Comparison of ENCODE assay signal across 37 mouse cellular contexts in the genomic region with DNA sequence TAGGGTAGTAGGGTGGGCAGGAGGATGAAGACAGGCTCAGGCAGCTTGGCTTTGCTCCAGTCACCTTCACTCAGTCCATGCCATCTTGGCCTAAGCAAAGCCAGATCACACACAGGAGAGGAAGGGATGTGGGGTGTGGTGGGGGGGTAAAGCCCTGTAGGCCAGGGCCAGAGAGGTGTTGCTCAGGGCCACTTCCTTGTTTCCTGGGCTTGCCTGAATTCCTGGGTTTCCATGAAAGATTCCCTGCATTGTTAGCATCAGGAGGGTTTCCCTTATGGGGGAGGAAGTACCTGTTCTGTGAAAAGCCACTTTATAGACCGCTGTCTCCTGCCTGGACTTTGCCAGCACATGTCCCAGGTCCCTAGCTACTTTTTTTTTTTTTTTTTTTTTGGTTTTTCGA. TPM values are rescaled to one million over a fixed set of nuclear protein-coding genes. Genes with fewer than 3 reads are reported as not detected.
A peak's percentile ranks its signal among the peaks of the same experiment; 100 is the strongest.
DNase-seq lines count a peak whose midpoint lies in the region; ATAC-seq and TF ChIP-seq lines count a peak whose summit lies in the region.
"Had no signal": no experiment of that assay in that cellular context is flagged by ENCODE, and none has a peak within 500 bp of the region (broad histone marks: within the 10 kb centered on the region; RNA-seq: fewer than 3 reads in every experiment).

No protein-coding gene starts in this region.

- no peak for ATAC-seq in heart, embryonic 15.5 days (replicated peaks; ENCODE audit: insufficient number of reproducible peaks, insufficient read depth, low FRiP score, low read depth)
- ATAC-seq in heart, embryonic 12.5 days (ENCODE audit: insufficient number of reproducible peaks, low FRiP score): no peak
- ATAC-seq: activated CD4-positive, CD25-positive, alpha-beta regulatory T cell, adult 4 months; forebrain, embryonic 15.5 days; hindbrain, postnatal 0 days; inflammation-experienced regulatory T-cells, adult 6 months; intestine, embryonic 16.5 days; Patski had no signal

- TF ChIP-seq EP300 in heart, adult 2 months (IDR thresholded peaks at IDR 0.05; ENCODE audit: insufficient read depth, low read depth, low read length): no peak
- TF ChIP-seq EP300 in ES-Bruce4 (IDR thresholded peaks at IDR 0.05; ENCODE audit: insufficient read depth, low read depth, low read length): no peak

- intact Hi-C loops in heart, adult 2 months (cut with DNase I): no loop called here

- DNase-seq in heart, adult 11 months: peak; percentile 86
- DNase-seq in heart, adult 2 months: no peak
- DNase-seq in ZHBTc4 (ENCODE audit: low read depth, low spot score): peak; percentile 54
- DNase-seq in adrenal gland, postnatal 10 days: no peak
- no peak for DNase-seq in spleen, postnatal 4 days (ENCODE audit: low spot score in 2 of 2)
- DNase-seq: adrenal gland, postnatal 14 days; B cell, adult 2 months; cerebellum, adult 11 months; cerebellum, adult 2 months; cerebellum, adult 9-11 months; cerebellum, postnatal 25 days; gastrocnemius, postnatal 14 days; heart, adult 18-20 months; heart, postnatal 10 days; heart, postnatal 4 days; kidney, adult 18-20 months; kidney, adult 9 months had no signal

- H3K4me3 ChIP-seq in heart, adult 2 months: no peak overlapping the region
- no peak overlapping the region for H3K4me3 ChIP-seq in heart, embryonic 15.5 days
- no peak overlapping the region for H3K4me3 ChIP-seq in heart, embryonic 12.5 days
- no peak overlapping the region for H3K4me3 ChIP-seq in ES-Bruce4 (ENCODE audit: low read depth, low read length)
- H3K4me3 ChIP-seq: embryonic facial prominence, embryonic 12.5 days; embryonic facial prominence, embryonic 15.5 days; erythroblast, embryonic 14.5 days; forebrain, embryonic 12.5 days; forebrain, embryonic 15.5 days had no signal

- no peaks in the 10 kb centered on the region for H3K27me3 ChIP-seq in heart, adult 2 months (ENCODE audit: control insufficient read depth, insufficient read depth, low read length)
- H3K27me3 ChIP-seq in heart, embryonic 15.5 days: no peaks in the 10 kb centered on the region
- no peaks in the 10 kb centered on the region for H3K27me3 ChIP-seq in heart, embryonic 12.5 days (replicated peaks)
- no peaks in the 10 kb centered on the region for H3K27me3 ChIP-seq in ES-Bruce4 (ENCODE audit: control insufficient read depth, insufficient read depth, low read length, poor library complexity, severe bottlenecking)
- H3K27me3 ChIP-seq: embryonic facial prominence, embryonic 12.5 days; embryonic facial prominence, embryonic 15.5 days; forebrain, embryonic 12.5 days; forebrain, embryonic 15.5 days; Patski had no signal

- H3K9ac ChIP-seq in heart, adult 2 months (ENCODE audit: low read depth, low read length): no peak overlapping the region
- H3K9ac ChIP-seq in heart, embryonic 15.5 days: no peak overlapping the region
- no peak overlapping the region for H3K9ac ChIP-seq in heart, embryonic 12.5 days
- no peak overlapping the region for H3K9ac ChIP-seq in ES-Bruce4 (ENCODE audit: low read depth, poor library complexity, severe bottlenecking)
- H3K9ac ChIP-seq: embryonic facial prominence, embryonic 12.5 days; embryonic facial prominence, embryonic 15.5 days; forebrain, embryonic 12.5 days; forebrain, embryonic 15.5 days; hindbrain, embryonic 14.5 days had no signal

- TF ChIP-seq CTCF in heart, adult 2 months (IDR thresholded peaks at IDR 0.05): no peak
- TF ChIP-seq CTCF in ES-Bruce4 (IDR thresholded peaks at IDR 0.05; ENCODE audit: low read depth, low read length): no peak

- H3K9me3 ChIP-seq in heart, embryonic 15.5 days (replicated peaks): no peaks in the 10 kb centered on the region
- H3K9me3 ChIP-seq in heart, embryonic 12.5 days (replicated peaks): no peaks in the 10 kb centered on the region
- no peaks in the 10 kb centered on the region for H3K9me3 ChIP-seq in ES-Bruce4 (replicated peaks; ENCODE audit: control insufficient read depth, insufficient read depth, low read length, poor library complexity, severe bottlenecking)
- H3K9me3 ChIP-seq: embryonic facial prominence, embryonic 12.5 days; embryonic facial prominence, embryonic 15.5 days; forebrain, embryonic 12.5 days; forebrain, embryonic 15.5 days; G1E had no signal

- H3K4me1 ChIP-seq in heart, adult 2 months (ENCODE audit: control insufficient read depth, insufficient read depth, low read length): peaks cover 2% of the 10 kb centered on the region; the same call in 1 of the 2 replicates
- H3K4me1 ChIP-seq in heart, embryonic 15.5 days (replicated peaks): peaks cover 48% of the 10 kb centered on the region
- H3K4me1 ChIP-seq in heart, embryonic 12.5 days (replicated peaks): peaks cover 63% of the 10 kb centered on the region
- H3K4me1 ChIP-seq in ES-Bruce4 (ENCODE audit: control insufficient read depth, insufficient read depth, low read length): peaks cover 18% of the 10 kb centered on the region
- H3K4me1 ChIP-seq: forebrain, embryonic 12.5 days; forebrain, embryonic 15.5 days had no signal

- 73% methylated on average over 2 of the region's 2 CpGs for WGBS in heart, adult 2 months
- 100% methylated on average over 2 of the region's 2 CpGs for WGBS in heart, embryonic 15.5 days
- 83% methylated on average over 2 of the region's 2 CpGs for WGBS in heart, embryonic 12.5 days

- no peak overlapping the region for H3K27ac ChIP-seq in heart, adult 2 months
- peak overlapping the region; percentile 29 for H3K27ac ChIP-seq in heart, embryonic 15.5 days
- H3K27ac ChIP-seq in heart, embryonic 12.5 days (ENCODE audit: poor library complexity, severe bottlenecking): no peak overlapping the region
- H3K27ac ChIP-seq in ES-Bruce4 (ENCODE audit: insufficient read depth, low read length): peak overlapping the region; percentile 8; the same call in 1 of the 2 replicates
- H3K27ac ChIP-seq: embryonic facial prominence, embryonic 12.5 days; embryonic facial prominence, embryonic 15.5 days; forebrain, embryonic 12.5 days; forebrain, embryonic 15.5 days; hindbrain, embryonic 14.5 days; hindbrain, postnatal 0 days had no signal

- H3K4me2 ChIP-seq in heart, embryonic 15.5 days: no peak overlapping the region
- no peak overlapping the region for H3K4me2 ChIP-seq in heart, embryonic 12.5 days
- H3K4me2 ChIP-seq: embryonic facial prominence, embryonic 12.5 days; embryonic facial prominence, embryonic 15.5 days; forebrain, embryonic 12.5 days; forebrain, embryonic 15.5 days; heart, embryonic 11.5 days; hindbrain, embryonic 14.5 days had no signal

- TF ChIP-seq POLR2A in heart, adult 2 months (IDR thresholded peaks at IDR 0.05; ENCODE audit: insufficient read depth, low read depth, low read length): no peak
- TF ChIP-seq POLR2A in ES-Bruce4 (IDR thresholded peaks at IDR 0.05; ENCODE audit: insufficient read depth, low read length): no peak

- no peaks in the 10 kb centered on the region for H3K79me2 ChIP-seq in heart, adult 2 months (replicated peaks; ENCODE audit: control insufficient read depth, insufficient read depth, low read length)

- H3K36me3 ChIP-seq in heart, adult 2 months (ENCODE audit: control insufficient read depth, insufficient read depth, low read length): no peaks in the 10 kb centered on the region
- peaks cover 6% of the 10 kb centered on the region; the same call in 1 of the 2 replicates for H3K36me3 ChIP-seq in heart, embryonic 15.5 days
- peaks cover 34% of the 10 kb centered on the region for H3K36me3 ChIP-seq in heart, embryonic 12.5 days
- peaks cover 3% of the 10 kb centered on the region; the same call in 1 of the 2 replicates for H3K36me3 ChIP-seq in ES-Bruce4 (ENCODE audit: control insufficient read depth, insufficient read depth, low read length, poor library complexity, severe bottlenecking)

RNA-seq across cellular contexts. Expression of a gene that starts 38.0 kb away (rescaled TPM):
- total RNA-seq in heart, adult 2 months (2021): not detected
- polyA plus RNA-seq in heart, adult 2 months (2012; rRNA removed): not detected in 2 replicates
- not detected in 2 replicates for polyA plus RNA-seq in heart, embryonic 15.5 days (2015; fragmentation: Nextera tagmentation; extraction: Ambion mirVana)
- not detected in 2 replicates for polyA plus RNA-seq in heart, embryonic 12.5 days (2016; fragmentation: Nextera tagmentation; extraction: Ambion mirVana)
- 0.75 TPM in 1 of 2 replicates, not detected in the other for polyA plus RNA-seq in ES-Bruce4 (2011; ENCODE audit: insufficient read depth, insufficient read length, low read depth, missing spikeins)
- total RNA-seq in adrenal gland, postnatal 10 days (2021): under 1 TPM in 1 of 2 experiments, not detected in 1; 0.48 TPM
- total RNA-seq: adrenal gland, postnatal 14 days; common myeloid progenitor, adult 5-6 weeks; G1E; gastrocnemius, postnatal 14 days; gastrocnemius, postnatal 4 days; heart, adult 18-20 months; heart, postnatal 10 days; heart, postnatal 4 days had no signal
- polyA plus RNA-seq: embryonic facial prominence, embryonic 12.5 days; embryonic facial prominence, embryonic 15.5 days; erythroblast, embryonic 14.5 days; forebrain, embryonic 12.5 days; forebrain, embryonic 15.5 days; G1E; heart, embryonic 11.5 days; hindbrain, embryonic 11.5 days; inflammation-experienced regulatory T-cells, adult 6 months had no signal

RNA-seq across cellular contexts. Expression of a gene that starts 45.6 kb away (rescaled TPM):
- total RNA-seq in heart, adult 2 months (2021): not detected
- polyA plus RNA-seq in heart, adult 2 months (2012; rRNA removed): not detected in 2 replicates
- not detected in 2 replicates for polyA plus RNA-seq in heart, embryonic 15.5 days (2015; fragmentation: Nextera tagmentation; extraction: Ambion mirVana)
- 0.44 TPM in 1 of 2 replicates, not detected in the other for polyA plus RNA-seq in heart, embryonic 12.5 days (2016; fragmentation: Nextera tagmentation; extraction: Ambion mirVana)
- not detected in 2 replicates for polyA plus RNA-seq in ES-Bruce4 (2011; ENCODE audit: insufficient read depth, insufficient read length, low read depth, missing spikeins)
- total RNA-seq in adrenal gland, postnatal 10 days (2021): not detected
- total RNA-seq: adrenal gland, postnatal 14 days; adrenal gland, postnatal 4 days; common myeloid progenitor, adult 5-6 weeks; gastrocnemius, postnatal 14 days; gastrocnemius, postnatal 4 days; heart, adult 18-20 months; heart, postnatal 10 days; heart, postnatal 4 days; hindbrain, postnatal 0 days had no signal
- polyA plus RNA-seq: activated CD4-positive, CD25-positive, alpha-beta regulatory T cell, adult 4 months; cerebellum, adult 2 months; embryonic facial prominence, embryonic 12.5 days; embryonic facial prominence, embryonic 15.5 days; erythroblast, embryonic 14.5 days; forebrain, embryonic 12.5 days; G1E; hindbrain, embryonic 11.5 days; hindbrain, embryonic 14.5 days; inflammation-experienced regulatory T-cells, adult 6 months; intestine, embryonic 16.5 days had no signal

Comparison
In these comparisons a context has a peak if more than half of its experiments do, and no peak if none do; other contexts are left out.
1. DNase-seq: peak in heart, adult 11 months (single experiment) and ZHBTc4 (single experiment); none in heart, adult 2 months (0 of 2), adrenal gland, postnatal 10 days (single experiment) and spleen, postnatal 4 days (0 of 2).
2. H3K27ac ChIP-seq: peak in heart, embryonic 15.5 days (single experiment) and ES-Bruce4 (single experiment); none in heart, adult 2 months (single experiment) and heart, embryonic 12.5 days (single experiment).